Mouse (Mus musculus): ENCODE results near the gene Cdipt. TPM values are rescaled to one million over a fixed set of nuclear protein-coding genes. Genes with fewer than 3 reads are reported as not detected.

The Cdipt gene
- polyA plus RNA-seq, 1 experiment from 2014 or later: 71.8 TPM

GRCm38 (mm10) chr7:127020901-127021562, 45.3 kb downstream of the Cdipt start, which contains the start of the genes Gm42742 and Prrt2:
Gm42742 (minus strand) TSS chr7:127021097.
Prrt2 (minus strand) TSS chr7:127021211.
- Histone ChIP-seq H3K79me2 (ENCODE audit: inconsistent target) (peaks cover 22% of the 10 kb centered on the region), H3K4me3 (ENCODE audit: inconsistent target) (no peak within 1 kb of the TSS), H3K36me3 (ENCODE audit: inconsistent target) (0 out of 2 replicates have a peak, but pooled peaks cover 5% of the 10 kb centered on the region), H3K27ac (no peak within 1 kb of the TSS)
- 19% methylated on average over 34 of the region's 37 CpGs for WGBS (ENCODE audit: missing documents)

- Histone ChIP-seq H3K27ac (0 out of 2 replicates have a peak overlapping the region, but pooled peaks have one; percentile 0), H3K4me3 (ENCODE audit: inconsistent target) (no peak overlapping the region), H3K79me2 (ENCODE audit: inconsistent target) (peaks cover 22% of the 10 kb centered on the region), H3K36me3 (ENCODE audit: inconsistent target) (0 out of 2 replicates have a peak, but pooled peaks cover 5% of the 10 kb centered on the region)
- 49% methylated on average over 5 of the region's 5 CpGs for WGBS (ENCODE audit: missing documents)
Observed at GRCm38 (mm10) chr7:127021563-127022527, 46.1 kb downstream of the Cdipt start.

- H3K4me3 ChIP-seq (ENCODE audit: inconsistent target): no peak overlapping the region
- 0 out of 2 replicates have a peak overlapping the region, but pooled peaks have one; percentile 0 for H3K27ac ChIP-seq
- H3K79me2 ChIP-seq (ENCODE audit: inconsistent target): peaks cover 22% of the 10 kb centered on the region
- H3K36me3 ChIP-seq (ENCODE audit: inconsistent target): 0 out of 2 replicates have a peak, but pooled peaks cover 5% of the 10 kb centered on the region
- WGBS (ENCODE audit: missing documents): 87% methylated on average over 7 of the region's 7 CpGs
Observed at GRCm38 (mm10) chr7:127022528-127023271, 47.0 kb downstream of the Cdipt start.

DNA sequence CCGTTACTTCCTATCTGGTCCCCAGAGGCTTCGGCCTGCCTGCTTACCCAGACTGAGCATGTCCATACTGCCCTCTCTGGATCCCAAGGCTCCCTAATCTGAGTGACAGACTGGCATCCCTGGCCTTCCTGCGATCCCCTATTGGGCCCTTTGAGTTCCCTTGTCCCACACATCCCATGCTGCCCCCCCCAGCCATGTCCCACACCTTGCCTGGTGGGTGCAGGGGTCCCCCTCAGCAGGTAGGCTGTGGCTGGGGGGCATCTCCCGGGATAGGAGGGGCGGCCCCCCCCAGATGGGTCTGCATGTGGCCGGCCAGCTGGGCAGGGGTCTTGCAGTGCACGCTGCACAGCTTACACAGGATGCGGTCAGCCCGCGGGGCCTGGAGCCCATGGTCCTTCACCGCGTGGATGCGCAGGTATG, 47.6 kb downstream of the Cdipt start:
- Histone ChIP-seq H3K36me3 (ENCODE audit: inconsistent target) (0 out of 2 replicates have a peak, but pooled peaks cover 5% of the 10 kb centered on the region), H3K27ac (no peak overlapping the region), H3K79me2 (ENCODE audit: inconsistent target) (peaks cover 22% of the 10 kb centered on the region), H3K4me3 (ENCODE audit: inconsistent target) (no peak overlapping the region)
- WGBS (ENCODE audit: missing documents): 81% methylated on average over 9 of the region's 13 CpGs

DNA sequence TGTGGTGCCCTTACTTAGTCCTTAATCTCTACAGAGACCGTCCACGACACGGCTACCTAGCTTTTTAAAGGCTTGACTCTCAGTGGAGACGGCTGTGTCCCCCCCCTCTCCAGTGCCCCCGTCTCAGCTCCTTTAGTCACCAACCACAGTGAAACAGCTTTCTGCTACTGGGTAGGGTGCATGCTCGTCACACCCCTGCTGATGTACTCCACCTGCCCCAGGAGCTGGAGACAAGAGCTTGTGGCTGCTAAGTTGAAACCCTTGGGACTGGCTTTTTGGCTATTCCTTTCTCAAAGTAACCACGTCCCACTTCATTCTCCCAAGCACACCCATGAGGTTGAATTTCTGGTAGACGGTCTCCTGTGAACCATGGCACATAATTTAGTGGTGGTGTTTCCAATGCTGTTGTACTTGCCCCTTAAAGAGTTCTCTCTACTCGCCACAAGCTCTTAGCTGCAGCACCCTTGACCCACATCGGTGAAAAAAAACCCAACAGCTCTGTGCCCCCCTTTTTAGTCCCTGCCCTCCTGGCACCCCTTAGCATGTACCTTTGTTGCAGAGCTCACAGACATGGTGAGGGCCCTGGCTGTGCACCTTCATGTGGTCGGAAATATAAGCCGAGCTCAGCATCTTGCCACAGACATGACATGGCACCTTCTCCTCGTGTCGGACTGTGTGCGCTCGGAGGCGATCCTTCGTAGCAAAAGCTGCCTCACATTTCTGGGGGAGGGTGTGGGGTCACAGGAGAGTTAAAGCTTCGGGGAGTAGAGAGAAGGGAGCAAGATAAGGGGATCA, 48.4 kb downstream of the Cdipt start:
- Histone ChIP-seq H3K79me2 (ENCODE audit: inconsistent target) (peaks cover 22% of the 10 kb centered on the region), H3K4me3 (ENCODE audit: inconsistent target) (peak overlapping the region; percentile 47), H3K27ac (peak overlapping the region; percentile 77), H3K36me3 (ENCODE audit: inconsistent target) (0 out of 2 replicates have a peak, but pooled peaks cover 5% of the 10 kb centered on the region)
- WGBS (ENCODE audit: missing documents): 20% methylated on average over 19 of the region's 19 CpGs

DNA sequence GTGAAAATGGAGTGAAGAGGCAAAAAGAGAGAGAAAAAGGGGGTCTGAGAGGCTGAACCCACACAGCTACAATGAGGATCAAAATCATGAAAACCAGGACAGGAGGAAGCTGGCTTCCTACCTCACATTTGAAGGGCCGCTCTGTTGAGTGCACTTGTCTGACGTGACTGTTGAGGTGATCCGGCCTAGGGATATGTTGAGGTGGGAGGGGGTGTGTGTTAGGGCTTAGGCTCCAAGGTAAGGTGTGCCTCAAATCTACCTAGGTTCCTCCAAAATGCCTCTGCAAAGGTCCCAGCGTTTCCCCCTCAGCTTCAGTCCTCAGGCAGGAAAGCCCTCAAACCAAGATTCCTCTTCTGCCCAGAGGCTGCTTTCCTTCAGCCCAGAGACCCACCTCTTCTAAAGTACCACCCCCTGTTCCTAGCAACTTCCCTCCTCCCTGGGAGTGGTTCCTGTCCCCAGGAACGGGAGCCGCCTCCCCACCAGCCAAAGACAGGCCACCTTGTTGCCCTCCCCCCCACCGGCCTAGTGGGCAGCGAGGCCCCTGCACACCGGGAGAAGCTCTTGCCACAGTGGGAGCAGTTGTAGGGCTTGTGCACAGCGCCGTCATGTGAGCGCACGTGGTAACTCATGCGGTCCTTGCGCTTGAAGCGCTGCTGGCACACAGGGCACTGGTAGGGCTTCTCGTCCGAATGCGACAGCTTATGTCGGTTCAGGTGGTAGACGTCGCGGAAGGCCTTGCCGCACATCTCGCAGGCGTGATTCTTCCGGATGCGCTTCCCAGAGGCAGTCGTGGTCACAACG, 49.2 kb downstream of the Cdipt start:
- Histone ChIP-seq H3K79me2 (ENCODE audit: inconsistent target) (peaks cover 22% of the 10 kb centered on the region), H3K4me3 (ENCODE audit: inconsistent target) (peak overlapping the region; percentile 47), H3K36me3 (ENCODE audit: inconsistent target) (0 out of 2 replicates have a peak, but pooled peaks cover 5% of the 10 kb centered on the region), H3K27ac (peak overlapping the region; percentile 77)
- WGBS (ENCODE audit: missing documents): under 1% methylated on average over 29 of the region's 30 CpGs

GRCm38 (mm10) chr7:127025556-127026160, 49.9 kb downstream of the Cdipt start:
- 0% methylated on average over 62 of the region's 65 CpGs for WGBS (ENCODE audit: missing documents)
- H3K36me3 ChIP-seq (ENCODE audit: inconsistent target): 0 out of 2 replicates have a peak, but pooled peaks cover 5% of the 10 kb centered on the region

GRCm38 (mm10) chr7:127026161-127026600, 50.5 kb downstream of the Cdipt start:
- H3K36me3 ChIP-seq (ENCODE audit: inconsistent target): 0 out of 2 replicates have a peak, but pooled peaks cover 5% of the 10 kb centered on the region
- H3K27ac ChIP-seq: peak overlapping the region; percentile 36; the same call in 1 of the 2 replicates
- H3K4me3 ChIP-seq (ENCODE audit: inconsistent target): peak overlapping the region; percentile 15; the same call in 1 of the 2 replicates
- H3K79me2 ChIP-seq (ENCODE audit: inconsistent target): peaks cover 22% of the 10 kb centered on the region
- under 1% methylated on average over 27 of the region's 48 CpGs for WGBS (ENCODE audit: missing documents)

More at GRCm38 (mm10) chr7:127025556-127026160, 49.9 kb downstream of the Cdipt start:
- peak overlapping the region; percentile 77 for H3K27ac ChIP-seq
- H3K4me3 ChIP-seq (ENCODE audit: inconsistent target): peak overlapping the region; percentile 47
- peaks cover 22% of the 10 kb centered on the region for H3K79me2 ChIP-seq (ENCODE audit: inconsistent target)

DNA sequence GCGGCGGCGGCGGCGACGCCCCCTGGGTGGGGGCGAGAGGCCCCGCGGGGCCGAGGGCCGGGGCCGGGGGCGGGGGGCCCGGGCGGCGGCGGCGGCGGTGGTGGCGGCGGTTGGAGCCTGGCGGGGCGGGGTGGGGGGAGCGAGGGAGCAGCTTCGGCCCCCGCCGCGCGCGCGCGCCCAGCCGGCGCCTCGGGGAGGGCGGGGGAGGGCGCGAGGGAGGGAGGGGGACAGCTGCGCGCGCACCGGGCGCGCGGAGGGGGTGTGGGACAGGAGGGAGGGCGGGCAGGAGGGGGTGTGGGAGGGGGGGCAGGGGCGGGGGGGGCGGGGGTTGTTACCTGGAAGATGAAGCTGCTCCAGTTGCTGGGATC, 50.9 kb downstream of the Cdipt start:
- Histone ChIP-seq H3K36me3 (ENCODE audit: inconsistent target) (0 out of 2 replicates have a peak, but pooled peaks cover 5% of the 10 kb centered on the region), H3K4me3 (ENCODE audit: inconsistent target) (no peak overlapping the region), H3K27ac (no peak overlapping the region), H3K79me2 (ENCODE audit: inconsistent target) (peaks cover 22% of the 10 kb centered on the region)
- no CpG with 5 or more reads among the region's 48 CpGs for WGBS (ENCODE audit: missing documents)

DNA sequence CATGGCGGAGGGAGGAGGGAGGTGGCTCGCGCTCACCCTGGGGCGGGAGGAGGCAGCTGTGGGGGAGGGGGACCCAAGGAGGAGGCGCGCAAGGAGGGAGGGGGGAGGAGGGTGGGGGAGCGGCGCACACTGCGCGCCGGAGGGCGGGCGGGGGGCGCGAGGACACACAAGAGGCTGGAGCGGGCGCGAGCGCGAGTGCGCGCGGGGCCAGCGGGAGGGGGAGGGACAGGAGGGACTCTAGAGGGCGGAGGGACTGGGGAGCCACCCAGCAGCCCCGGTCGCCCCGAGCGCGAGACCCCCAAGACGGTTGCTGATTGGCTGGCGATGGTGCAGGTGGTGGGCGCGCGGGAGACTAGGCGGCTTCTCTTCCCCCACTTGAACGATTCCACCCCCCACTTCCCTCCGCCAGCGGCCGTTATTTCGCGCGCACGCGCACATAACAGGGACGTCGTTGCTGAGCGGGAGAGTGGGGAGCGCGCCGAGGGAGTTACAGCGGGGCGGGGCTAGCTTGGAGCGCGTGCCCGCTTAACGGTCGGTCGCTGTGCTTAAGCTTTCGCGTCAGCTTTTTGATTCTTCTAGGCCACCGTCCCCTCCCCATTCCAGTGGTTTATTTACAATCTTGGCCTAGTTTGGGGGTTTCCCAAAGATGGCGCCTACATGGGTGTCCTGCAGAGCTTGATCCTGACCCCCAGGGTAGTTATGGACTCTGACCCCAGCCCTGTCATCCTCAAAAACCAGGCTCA, 51.4 kb downstream of the Cdipt start, which contains the start of gene Maz:
TSS of gene Maz (minus strand) at position 54 of the 743 bp plus-strand sequence.
- Histone ChIP-seq H3K36me3 (ENCODE audit: inconsistent target) (0 out of 2 replicates have a peak, but pooled peaks cover 5% of the 10 kb centered on the region), H3K79me2 (ENCODE audit: inconsistent target) (peaks cover 22% of the 10 kb centered on the region), H3K4me3 (ENCODE audit: inconsistent target) (peak within 1 kb of the TSS; percentile 44), H3K27ac (peak within 1 kb of the TSS; percentile 84)
- WGBS (ENCODE audit: missing documents): 1% methylated on average over 48 of the region's 63 CpGs

DNA sequence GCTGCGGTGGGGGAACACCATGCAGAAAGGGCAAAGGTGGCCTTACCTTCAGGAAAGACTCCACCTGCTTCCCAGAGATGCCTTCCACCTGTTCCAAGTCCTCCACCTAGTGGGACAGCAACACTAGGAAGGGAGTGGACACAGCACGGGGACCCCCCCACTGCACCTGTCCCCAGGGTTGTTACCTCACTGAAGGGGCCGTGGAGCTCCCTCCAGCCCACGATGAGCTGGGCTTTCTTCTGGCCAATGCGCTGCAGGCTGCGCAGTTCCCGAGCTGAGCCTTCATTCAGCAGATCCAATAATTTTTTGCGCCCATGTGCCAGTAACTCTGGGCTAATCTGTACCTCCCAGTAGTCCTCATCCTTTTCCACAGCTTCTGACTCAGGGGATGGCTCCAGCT, 52.2 kb downstream of the Cdipt start:
- WGBS (ENCODE audit: missing documents): 49% methylated on average over 8 of the region's 8 CpGs
- Histone ChIP-seq H3K79me2 (ENCODE audit: inconsistent target) (peaks cover 22% of the 10 kb centered on the region), H3K27ac (peak overlapping the region; percentile 84), H3K36me3 (ENCODE audit: inconsistent target) (no peaks in the 10 kb centered on the region), H3K4me3 (ENCODE audit: inconsistent target) (peak overlapping the region; percentile 44)

Measured in macrophage (primary cell).